Mouse (Mus musculus) urinary bladder, postnatal 4 days (tissue): ENCODE measurements around the gene Oxct1.

ENCODE experiments used
- DNase-seq, 2 experiments: peaks; one replicate each; pipeline ENCODE4 v3.0.0; 2021 to 2022; ENCODE audit warnings: low spot score in 2 of 2

Gene Oxct1

GRCm38 (mm10) chr15:4028960-4029359 lies 2.8 kb downstream of the Oxct1 start:
- no peak for DNase-seq

GRCm38 (mm10) chr15:4033168-4034004 lies 7.2 kb downstream of the Oxct1 start:
- DNase-seq = no peak

GRCm38 (mm10) chr15:4042423-4042822 lies 16.2 kb downstream of the Oxct1 start:
- DNase-seq = no peak

- no peak for DNase-seq
These were observed 16.9 kb downstream of the Oxct1 start for GRCm38 (mm10) chr15:4043032-4043471.

- DNase-seq = no peak
These were observed 30.4 kb downstream of the Oxct1 start for GRCm38 (mm10) chr15:4056627-4057026.

GRCm38 (mm10) chr15:4063574-4063973 lies 37.4 kb downstream of the Oxct1 start:
- no peak for DNase-seq

- DNase-seq = no peak
These were observed 37.8 kb downstream of the Oxct1 start for GRCm38 (mm10) chr15:4064013-4064412.

GRCm38 (mm10) chr15:4064694-4065093 lies 38.5 kb downstream of the Oxct1 start:
- no peak for DNase-seq

GRCm38 (mm10) chr15:4067273-4067990 lies 41.2 kb downstream of the Oxct1 start:
- no peak for DNase-seq

- no peak for DNase-seq
These were observed 51.8 kb downstream of the Oxct1 start for GRCm38 (mm10) chr15:4077978-4078377.

- no peak for DNase-seq
These were observed 52.6 kb downstream of the Oxct1 start for GRCm38 (mm10) chr15:4078785-4079184.

GRCm38 (mm10) chr15:4079425-4080189 lies 53.4 kb downstream of the Oxct1 start:
- no peak for DNase-seq

GRCm38 (mm10) chr15:4085600-4086384 lies 59.6 kb downstream of the Oxct1 start:
- no peak for DNase-seq

GRCm38 (mm10) chr15:4087446-4087845 lies 61.3 kb downstream of the Oxct1 start:
- no peak for DNase-seq

- DNase-seq = no peak
These were observed 61.7 kb downstream of the Oxct1 start for GRCm38 (mm10) chr15:4087914-4088313.

- DNase-seq = no peak
These were observed 64.4 kb downstream of the Oxct1 start for GRCm38 (mm10) chr15:4090601-4091000.

- no peak for DNase-seq
These were observed 66.4 kb downstream of the Oxct1 start for GRCm38 (mm10) chr15:4092586-4092985.

- DNase-seq = no peak
These were observed 74.2 kb downstream of the Oxct1 start for GRCm38 (mm10) chr15:4100341-4100921.

- DNase-seq = no peak
These were observed 74.8 kb downstream of the Oxct1 start for GRCm38 (mm10) chr15:4101025-4101424.

- DNase-seq = no peak
These were observed 78.1 kb downstream of the Oxct1 start for GRCm38 (mm10) chr15:4104319-4104718.

GRCm38 (mm10) chr15:4105498-4105897 lies 79.3 kb downstream of the Oxct1 start:
- DNase-seq = no peak
